Mouse (Mus musculus): Measurements from ENCODE around the gene Stx19.

The Stx19 gene

GRCm38 (mm10) chr16:62846498-62847312, 32.2 kb downstream of the Stx19 start, which contains the start of gene Arl13b:
Arl13b (minus strand) TSS chr16:62847040.
- peak; percentile 83 for DNase-seq (ENCODE audit: extremely low spot score, low read depth, low spot score)

DNA sequence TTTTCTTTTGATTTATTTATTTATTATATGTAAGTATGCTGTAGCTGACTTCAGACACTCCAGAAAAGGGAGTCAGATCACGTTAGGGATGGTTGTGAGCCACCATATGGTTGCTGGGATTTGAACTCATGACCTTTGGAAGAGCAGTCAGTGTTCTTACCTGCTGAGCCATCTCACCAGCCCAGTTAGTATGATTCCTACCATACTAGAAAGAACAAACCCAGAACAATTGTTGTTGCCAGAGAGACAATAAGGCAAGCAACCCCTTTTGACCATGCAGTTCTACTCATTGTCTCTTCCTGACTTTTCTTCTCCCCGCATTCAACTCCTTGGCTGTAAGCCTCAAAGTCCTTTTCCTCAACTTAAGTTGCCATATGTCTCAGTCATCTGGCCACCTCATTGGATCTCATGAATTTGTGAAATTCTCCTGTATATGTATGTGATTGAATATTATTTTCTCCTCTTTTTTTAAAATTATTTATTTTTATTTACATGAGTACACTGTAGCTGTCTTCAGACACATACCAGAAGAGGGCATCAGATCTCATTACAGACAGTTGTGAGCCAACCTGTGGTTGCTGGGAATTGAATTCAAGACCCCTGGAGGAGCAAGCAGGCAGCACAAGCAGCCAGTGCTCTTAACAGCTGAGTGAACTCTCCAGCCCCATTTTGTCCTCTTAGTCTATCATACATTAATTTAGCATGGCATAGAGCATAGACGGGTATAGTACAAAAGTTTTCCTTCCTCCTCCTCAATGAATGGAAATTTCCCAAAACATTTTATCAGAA, 38.2 kb downstream of the Stx19 start:
- DNase-seq (ENCODE audit: extremely low spot score, low read depth, low spot score): no peak

- no peak for DNase-seq (ENCODE audit: extremely low spot score, low read depth, low spot score)
These were observed 39.2 kb downstream of the Stx19 start for GRCm38 (mm10) chr16:62853611-62854126.

DNA sequence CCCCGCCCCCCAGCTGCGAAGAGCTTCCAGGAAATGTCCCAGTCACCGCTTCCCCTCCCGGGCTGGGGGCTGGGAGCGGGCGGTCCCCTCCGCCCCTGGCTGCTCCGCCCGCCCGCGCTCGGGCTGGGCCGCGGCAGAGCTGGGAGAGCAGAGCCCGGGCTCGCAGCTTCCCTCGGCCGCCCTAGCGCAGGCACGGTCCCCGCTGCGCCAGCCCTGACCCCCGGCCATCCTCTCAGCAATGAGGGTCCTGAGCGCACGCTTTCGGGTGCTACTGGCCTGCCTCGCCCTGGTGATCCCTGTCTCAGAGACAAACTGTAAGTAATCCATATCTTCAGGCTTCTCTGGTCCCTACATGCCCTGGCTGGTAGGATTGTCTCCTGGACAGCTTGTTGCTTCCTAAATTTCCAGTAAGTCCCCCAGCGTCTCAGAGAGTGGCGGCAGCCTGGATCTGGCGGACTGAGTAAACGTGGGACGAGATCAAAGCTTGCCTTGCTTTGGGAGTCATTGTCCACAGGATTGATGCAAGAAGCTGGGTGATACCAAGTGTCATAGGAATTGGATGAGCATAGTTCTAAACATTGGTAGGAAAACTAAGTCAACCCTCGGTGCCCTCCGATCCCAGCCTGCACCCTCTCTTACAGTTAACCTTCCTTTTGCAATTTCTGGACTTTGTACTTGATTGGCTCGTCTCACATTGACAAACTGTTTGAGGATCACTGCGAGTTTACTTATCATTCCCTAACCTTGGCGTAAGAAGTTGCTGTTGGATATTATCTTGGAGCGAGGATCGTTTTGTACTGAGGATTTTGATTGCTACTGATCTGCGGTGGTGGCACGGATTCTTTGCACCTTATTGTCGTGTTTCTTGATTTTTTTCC, 40.0 kb downstream of the Stx19 start, which contains the start of gene Pros1:
Gene Pros1 (plus strand): TSS at position 117 of the 878 bp plus-strand sequence.
- no peak for DNase-seq (ENCODE audit: extremely low spot score, low read depth, low spot score)

DNA sequence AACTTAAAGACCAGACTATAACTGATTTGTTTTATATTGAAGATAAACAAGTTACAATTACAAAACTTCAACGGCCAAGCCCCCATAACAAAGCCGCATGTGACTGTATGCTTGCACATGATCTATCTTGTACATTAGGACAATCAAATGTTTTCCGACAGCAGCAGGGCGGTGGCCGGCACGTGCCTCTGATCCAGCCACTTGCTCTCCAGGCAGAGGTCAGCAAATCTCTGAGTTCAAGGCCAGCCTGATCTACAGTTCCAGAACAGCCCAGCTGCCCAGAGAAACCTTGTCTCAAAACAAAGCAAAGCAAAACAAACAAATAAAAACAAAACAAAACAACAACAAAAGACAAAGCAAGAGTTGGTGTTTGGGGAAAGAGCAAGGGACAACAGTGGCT, 40.9 kb downstream of the Stx19 start:
- DNase-seq (ENCODE audit: extremely low spot score, low read depth, low spot score): no peak

DNA sequence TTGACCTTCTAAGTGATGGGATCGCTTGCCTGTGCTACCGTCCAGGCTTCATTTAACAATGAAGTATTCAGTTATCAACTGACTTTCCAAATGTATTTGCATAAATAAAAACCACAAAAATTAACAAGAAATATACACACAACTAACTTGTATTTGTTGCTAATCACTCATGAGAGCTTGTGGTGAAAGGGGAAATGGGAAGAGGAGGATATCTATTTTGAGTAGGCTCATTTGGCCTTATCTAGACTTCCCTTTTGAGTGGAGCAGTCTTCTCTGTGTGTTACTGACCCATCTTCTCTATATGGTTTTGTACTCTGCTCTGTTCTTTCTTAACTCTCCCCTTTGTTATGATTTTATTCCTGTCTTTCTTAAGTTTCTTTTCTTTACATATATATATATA, 41.8 kb downstream of the Stx19 start:
- no peak for DNase-seq (ENCODE audit: extremely low spot score, low read depth, low spot score)

DNA sequence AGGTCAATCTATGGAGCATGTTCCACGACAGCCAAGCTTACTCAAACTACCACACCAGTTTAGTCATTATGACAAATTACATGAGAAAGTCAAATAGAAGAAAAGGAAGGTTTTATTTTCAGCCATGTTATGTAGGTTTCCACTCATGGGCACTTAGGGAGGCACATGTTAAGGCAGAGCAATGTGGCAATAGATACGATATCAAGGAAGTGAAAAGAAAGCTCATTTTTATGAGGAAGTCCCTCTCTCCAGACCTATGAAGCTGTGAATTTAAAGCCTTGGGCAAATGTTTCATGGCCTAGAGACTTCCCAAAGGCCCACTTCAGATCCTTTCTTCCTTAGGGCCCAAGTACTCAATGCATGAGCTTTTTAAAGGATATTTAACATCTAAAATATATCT, 43.0 kb downstream of the Stx19 start:
- no peak for DNase-seq (ENCODE audit: extremely low spot score, low read depth, low spot score)

- DNase-seq (ENCODE audit: extremely low spot score, low read depth, low spot score): no peak
These were observed 43.5 kb downstream of the Stx19 start for GRCm38 (mm10) chr16:62858018-62858417.

GRCm38 (mm10) chr16:62860140-62860539, 45.7 kb downstream of the Stx19 start:
- no peak for DNase-seq (ENCODE audit: extremely low spot score, low read depth, low spot score)

DNA sequence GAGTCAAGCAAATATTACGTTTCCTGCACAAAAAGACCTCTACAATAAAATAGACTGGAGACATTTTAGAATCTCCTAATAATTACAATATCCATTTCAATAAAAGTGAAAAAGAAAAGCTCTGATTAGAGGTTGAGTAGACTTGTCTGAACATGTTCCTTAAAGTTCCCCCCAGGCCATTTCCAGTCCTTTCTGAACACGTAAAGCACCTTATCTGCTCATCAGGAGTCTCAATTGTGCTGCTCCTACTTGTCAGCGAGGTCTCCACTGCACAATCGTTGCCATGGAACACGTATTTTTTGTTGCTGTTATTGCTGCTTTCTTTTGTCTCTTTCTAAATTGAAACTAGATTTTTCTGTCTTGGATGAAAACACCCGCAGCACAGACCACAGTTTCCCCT, 47.0 kb downstream of the Stx19 start:
- no peak for DNase-seq (ENCODE audit: extremely low spot score, low read depth, low spot score)

DNA sequence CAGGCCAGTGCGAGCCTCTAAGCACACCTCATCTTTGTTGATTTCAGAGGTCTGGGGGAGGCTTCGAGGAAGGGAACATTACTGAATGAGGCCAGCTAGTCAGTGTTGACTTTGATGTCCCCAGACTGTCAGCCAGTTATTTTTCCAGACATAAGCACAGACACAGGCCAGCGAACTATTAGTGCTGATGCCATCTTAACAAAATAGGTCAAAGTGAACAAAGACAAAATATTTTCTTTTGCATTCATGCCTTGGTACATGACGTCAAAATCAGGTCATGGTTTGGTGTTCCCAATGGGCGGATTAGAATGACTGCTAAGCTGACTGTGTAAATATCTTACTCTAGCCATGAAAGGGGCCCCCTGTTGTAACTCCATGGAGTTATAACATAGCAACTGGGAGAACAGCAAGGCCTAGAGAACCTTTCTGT, 58.2 kb downstream of the Stx19 start:
- DNase-seq (ENCODE audit: extremely low spot score, low read depth, low spot score): no peak

DNA sequence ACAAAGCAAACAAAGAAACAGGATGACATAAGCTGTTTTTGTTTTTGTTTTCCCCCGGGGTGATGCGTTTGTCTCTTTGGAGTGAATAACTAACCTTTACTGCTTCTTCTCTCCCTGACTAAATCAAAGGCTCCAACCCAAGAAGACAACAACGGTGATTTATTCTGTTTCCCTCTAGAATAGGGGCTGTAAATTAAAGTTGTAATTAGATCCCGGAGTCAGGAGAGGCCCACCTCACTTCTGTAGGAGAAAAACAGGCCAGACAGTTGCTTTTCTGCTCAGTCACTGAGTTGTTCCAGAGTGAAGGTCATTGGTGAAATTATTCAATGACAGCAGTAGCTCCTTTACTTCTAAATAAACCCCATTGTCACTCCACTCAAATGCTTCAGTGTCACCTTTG, 58.7 kb downstream of the Stx19 start:
- no peak for DNase-seq (ENCODE audit: extremely low spot score, low read depth, low spot score)

Measured in hindlimb bud, embryonic 11.5 days (tissue).